Mouse (Mus musculus) thymus, postnatal 25 days (tissue): Measurements from ENCODE around the gene Rock2.
A peak's percentile ranks its signal among the peaks of the same experiment; 100 is the strongest.
"Not testable (repeated sequence)": the region's sequence is repeated elsewhere in the genome, so short reads cannot be mapped to it uniquely, and the experiment has no call there.

Experiments used
- DNase-seq: peaks from one replicate; pipeline ENCODE4 v3.0.0; 2022

Gene Rock2

DNA sequence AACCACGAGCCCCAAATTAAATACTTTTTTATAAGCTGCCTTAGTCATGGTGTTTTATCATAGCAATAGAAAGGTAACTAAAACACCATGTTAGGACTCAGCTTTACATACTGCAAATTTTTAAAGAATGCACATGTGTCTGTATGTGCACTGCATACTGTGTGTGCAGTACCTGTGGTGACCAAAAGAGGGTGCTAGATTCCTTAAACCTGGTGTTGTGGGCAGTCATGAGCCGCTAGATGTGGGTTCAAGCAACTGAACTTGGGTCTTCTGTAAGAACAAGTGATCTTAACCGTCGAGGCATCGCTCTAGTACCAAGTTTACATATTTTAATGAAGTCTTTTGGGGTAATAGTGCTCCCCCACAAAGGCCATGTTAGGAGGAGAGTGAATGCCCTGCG lies 114.8 kb downstream of the Rock2 start:
- no peak for DNase-seq

GRCm38 (mm10) chr12:17011100-17011870 lies 116.6 kb downstream of the Rock2 start, which contains the start of gene 2410004P03Rik:
Gene 2410004P03Rik, minus strand, starts transcription at chr12:17011727.
- peak; percentile 85 for DNase-seq

- DNase-seq, result no peak
These were observed 117.6 kb downstream of the Rock2 start for GRCm38 (mm10) chr12:17012067-17012899.

- DNase-seq, result no peak
These were observed 121.0 kb downstream of the Rock2 start for GRCm38 (mm10) chr12:17015711-17016110.

DNA sequence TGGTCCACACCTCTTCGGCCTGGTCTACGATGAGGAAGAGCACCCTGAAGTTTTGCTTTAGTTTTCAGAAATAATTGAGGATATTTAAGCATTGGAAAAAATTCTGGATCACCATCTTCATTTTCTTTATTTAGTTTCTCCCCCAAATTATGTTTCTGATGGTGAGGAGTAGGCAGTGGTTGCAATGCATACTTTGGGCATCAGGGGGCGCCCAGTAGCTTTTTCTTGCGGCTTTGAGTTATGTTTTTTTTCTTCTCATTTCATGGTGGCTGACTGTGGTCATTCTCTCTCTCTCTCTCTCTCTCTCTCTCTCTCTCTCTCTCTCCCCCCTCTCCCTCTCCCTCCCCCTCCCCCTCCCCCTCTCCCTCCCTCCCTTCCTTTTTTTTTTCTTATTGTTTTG lies 123.8 kb downstream of the Rock2 start:
- peak; percentile 62 for DNase-seq

GRCm38 (mm10) chr12:17021125-17021524 lies 126.4 kb downstream of the Rock2 start:
- DNase-seq, result not testable (repeated sequence)

GRCm38 (mm10) chr12:17022145-17022544 lies 127.5 kb downstream of the Rock2 start:
- no peak for DNase-seq

DNA sequence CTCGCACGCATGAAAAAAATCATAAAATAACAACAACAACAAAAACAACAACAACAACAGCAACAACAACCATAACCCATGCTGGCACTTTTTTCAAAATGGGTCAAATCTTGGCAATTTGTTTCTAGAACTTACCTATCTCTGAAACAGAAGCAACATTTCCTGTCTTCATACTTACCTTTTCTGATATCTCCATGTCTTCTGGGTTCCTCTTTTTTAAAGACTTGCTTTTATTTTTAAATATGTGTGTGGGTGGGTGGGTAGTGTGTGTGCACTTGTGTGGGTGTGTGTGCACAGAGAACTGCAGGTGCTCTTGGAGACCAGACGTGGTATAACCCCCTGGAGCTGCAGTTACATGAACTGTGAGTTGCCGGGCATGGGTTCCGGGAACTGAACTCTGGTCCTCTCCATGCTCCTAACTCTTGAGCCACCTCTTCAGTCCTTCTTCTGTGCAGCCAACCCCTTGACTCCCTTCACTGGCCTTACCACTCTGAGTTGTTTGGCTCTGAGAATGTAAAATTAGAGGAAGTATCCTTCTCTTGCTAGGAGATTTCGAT lies 129.9 kb downstream of the Rock2 start:
- DNase-seq, result no peak

DNA sequence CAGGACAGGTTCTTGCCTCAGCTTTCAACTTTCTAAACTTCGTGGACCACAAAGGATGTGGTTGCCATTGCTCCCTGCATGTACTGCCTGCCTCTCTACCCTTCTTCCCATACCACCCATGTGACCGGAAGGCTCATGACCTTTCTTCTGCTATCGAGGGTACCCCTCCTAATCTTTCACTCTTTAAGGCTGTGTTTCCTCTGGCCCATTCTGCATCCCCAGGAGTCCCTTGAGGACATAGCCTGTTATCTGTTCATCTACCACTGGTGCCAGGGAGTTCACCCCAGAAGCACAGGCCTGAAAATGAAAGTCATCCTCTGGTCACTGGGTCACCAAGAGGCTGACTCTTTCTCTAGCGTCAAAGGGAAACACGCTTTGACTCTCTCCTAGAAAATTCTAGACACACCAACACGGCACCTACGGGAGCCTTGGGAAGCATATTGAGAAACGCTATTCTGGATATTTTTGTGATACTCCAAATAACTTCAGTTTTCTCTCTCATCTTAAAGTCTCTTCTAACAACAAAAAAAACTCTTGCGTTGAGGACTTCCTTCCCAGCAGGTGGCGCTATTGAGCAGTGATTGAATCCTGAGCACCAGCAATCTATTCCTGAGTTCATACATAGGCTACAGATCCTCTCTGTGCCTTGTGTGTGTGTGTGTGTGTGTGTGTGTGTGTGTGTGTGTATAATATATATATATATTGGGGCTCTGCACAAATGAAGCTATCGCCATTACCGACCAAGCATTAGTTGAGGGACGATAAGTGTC lies 138.2 kb downstream of the Rock2 start:
- peak; percentile 74 for DNase-seq

DNA sequence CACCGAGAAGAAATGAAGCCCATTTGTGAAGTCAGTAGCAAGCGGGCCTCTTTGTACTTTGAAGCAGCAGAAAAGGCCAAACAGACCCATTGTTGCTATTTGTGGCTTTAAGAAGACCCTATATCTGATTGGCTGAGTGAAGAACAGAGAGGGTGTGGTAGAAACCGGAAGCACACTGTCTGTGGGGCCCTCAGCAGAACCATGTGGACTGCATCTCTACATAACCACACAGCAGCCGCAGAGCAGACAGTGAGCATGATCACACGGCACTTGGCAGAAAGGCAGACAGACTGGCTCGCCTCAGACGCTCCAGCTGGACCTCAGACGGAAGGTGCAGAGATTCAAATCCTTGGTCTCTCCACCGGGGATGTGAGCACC lies 138.8 kb downstream of the Rock2 start:
- DNase-seq, result peak; percentile 32

DNA sequence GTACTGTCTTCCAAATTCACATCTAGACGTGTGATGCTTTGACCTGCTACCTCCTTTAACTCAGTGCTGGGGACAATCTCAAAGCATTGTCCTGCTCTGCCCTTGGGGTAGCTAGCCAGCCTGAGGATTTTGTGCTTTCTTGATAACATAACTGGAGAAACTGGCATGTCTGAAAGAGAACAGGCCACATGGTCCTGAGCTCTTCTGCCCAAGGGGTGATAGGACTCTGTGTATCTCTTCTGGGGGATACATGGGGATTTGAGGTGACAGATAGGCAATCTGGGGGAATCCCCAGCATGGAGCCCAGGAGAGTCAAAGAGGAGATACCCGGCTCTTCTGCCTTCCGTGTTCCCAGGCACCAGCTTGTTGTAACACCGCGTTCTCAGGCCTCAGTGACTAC lies 140.0 kb downstream of the Rock2 start:
- DNase-seq, result no peak

DNA sequence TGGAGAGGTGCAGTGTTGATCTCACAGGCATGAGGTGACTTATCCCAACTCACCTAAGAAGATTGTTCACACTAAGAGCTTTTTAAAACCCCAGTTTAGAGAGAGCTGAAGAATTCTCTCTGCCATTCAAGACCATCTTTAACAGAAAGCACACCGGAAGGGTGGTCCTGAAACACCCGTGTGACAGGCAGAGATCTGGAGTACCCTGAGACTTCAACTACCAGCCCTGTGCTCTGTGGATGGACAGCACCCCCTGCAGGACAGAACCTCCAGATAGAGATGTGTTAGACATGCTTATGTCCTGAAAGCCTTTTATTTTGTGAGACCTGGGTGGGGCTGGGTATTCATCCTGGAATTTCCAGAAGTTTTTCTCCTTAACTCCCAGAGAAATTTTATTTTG lies 140.4 kb downstream of the Rock2 start:
- peak; percentile 58 for DNase-seq

- no peak for DNase-seq
These were observed 141.8 kb downstream of the Rock2 start for GRCm38 (mm10) chr12:17036532-17036931.

DNA sequence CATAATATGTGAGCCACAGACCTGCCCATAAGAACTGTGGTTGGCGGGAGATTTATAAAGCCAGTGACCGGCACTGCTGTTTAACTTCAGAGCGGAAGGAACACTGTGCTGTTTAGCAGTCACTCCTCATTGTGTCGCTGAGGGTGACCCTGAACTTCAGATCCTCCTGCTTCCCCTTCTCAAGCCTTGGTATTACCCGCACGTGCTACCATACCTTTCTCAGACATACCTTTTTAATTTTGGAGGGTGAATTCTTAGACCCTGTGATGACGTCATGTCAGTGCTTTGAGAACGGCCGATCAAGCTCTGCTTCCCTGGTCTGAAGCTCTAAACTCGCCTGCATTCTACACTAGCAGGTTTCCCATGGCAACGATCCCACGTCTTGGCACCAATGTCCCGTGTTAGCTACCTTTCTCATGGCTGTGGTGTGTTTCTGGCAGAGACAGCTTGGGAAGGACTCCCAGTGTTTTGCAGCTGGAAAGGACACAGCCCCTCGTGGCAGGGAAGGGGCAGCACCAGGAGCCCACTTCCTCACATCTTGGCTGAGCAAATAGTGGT lies 142.4 kb downstream of the Rock2 start:
- no peak for DNase-seq
